Mouse (Mus musculus) forebrain, embryonic 15.5 days (tissue): Measurements from ENCODE around the gene C2cd3. TPM values are rescaled to one million over a fixed set of nuclear protein-coding genes. Genes with fewer than 3 reads are reported as not detected.
A peak's percentile ranks its signal among the peaks of the same experiment; 100 is the strongest.

Source experiments
- ATAC-seq: fragments of 200-750 bp; cut with Nextera tagmentation; replicated peaks from 2 replicates; pipeline ENCODE4 v1.8.0; 2017; ENCODE audit warnings: mild to moderate bottlenecking, moderate TSS enrichment, moderate library complexity
- H3K27ac ChIP-seq: fragments of 300-500 bp; sonication (generic); replicated peaks from 2 replicates; pipeline ENCODE4 v1.5.1; 2015; ENCODE audit warnings: mild to moderate bottlenecking, inconsistent platforms
- H3K27me3 ChIP-seq: fragments of 300-500 bp; sonication (generic); 2 replicates; pipeline ENCODE4 v1.6.1; 2015; ENCODE audit warnings: inconsistent platforms
- H3K36me3 ChIP-seq: fragments of 300-500 bp; sonication (generic); 2 replicates; pipeline ENCODE4 v1.6.1; 2015; ENCODE audit warnings: mild to moderate bottlenecking, inconsistent platforms
- H3K4me1 ChIP-seq: fragments of 300-500 bp; sonication (generic); 2 replicates; pipeline ENCODE4 v1.6.1; 2015; ENCODE audit warnings: inconsistent platforms
- H3K4me2 ChIP-seq: fragments of 300-500 bp; sonication (generic); replicated peaks from 2 replicates; pipeline ENCODE4 v1.6.1; 2015; ENCODE audit warnings: mild to moderate bottlenecking, inconsistent platforms
- H3K4me3 ChIP-seq: fragments of 300-500 bp; sonication (generic); 2 replicates; pipeline ENCODE4 v1.5.1; 2015; ENCODE audit warnings: mild to moderate bottlenecking, inconsistent platforms
- H3K9ac ChIP-seq: fragments of 300-500 bp; sonication (generic); replicated peaks from 2 replicates; pipeline ENCODE4 v1.6.1; 2015; ENCODE audit warnings: mild to moderate bottlenecking, inconsistent platforms
- H3K9me3 ChIP-seq: fragments of 300-500 bp; sonication (generic); 2 replicates; pipeline ENCODE4 v1.6.1; 2016; ENCODE audit warnings: inconsistent platforms
- WGBS: fragments of 180-500 bp; shearing (Covaris S2); methylation state at CpG from one replicate; pipeline ENCODE4 v1.1.7; 2015; ENCODE audit warnings: mixed read lengths; 5-methylcytosine and 5-hydroxymethylcytosine counted together
- polyA plus RNA-seq: library from polyadenylated mRNA; unstranded; fragments of >200 nt; fragmentation: Nextera tagmentation; extraction: Ambion mirVana; gene quantifications from 2 replicates; pipeline ENCODE4 v1.2.1, GENCODE M21; 2015

Gene C2cd3
- polyA plus RNA-seq, 1 experiment from 2014 or later = 28.8 TPM

- H3K4me2 ChIP-seq = peak overlapping the region; percentile 61
- no peak for ATAC-seq
- no peaks in the 10 kb centered on the region for H3K9me3 ChIP-seq
- peak overlapping the region; percentile 50 for H3K9ac ChIP-seq
- peak overlapping the region; percentile 86 for H3K4me3 ChIP-seq
- 8% methylated on average over 17 of the region's 17 CpGs for WGBS
- H3K27me3 ChIP-seq = no peaks in the 10 kb centered on the region
- H3K27ac ChIP-seq = peak overlapping the region; percentile 89
- H3K36me3 ChIP-seq = peaks cover 25% of the 10 kb centered on the region
- peaks cover 39% of the 10 kb centered on the region for H3K4me1 ChIP-seq
These were observed 483 bp downstream of the C2cd3 start for GRCm38 (mm10) chr7:100372452-100372980.

GRCm38 (mm10) chr7:100378257-100378656 is 6.2 kb downstream of the C2cd3 start:
- Histone ChIP-seq H3K27me3 (no peaks in the 10 kb centered on the region), H3K9ac (no peak overlapping the region), H3K36me3 (peaks cover 67% of the 10 kb centered on the region), H3K27ac (no peak overlapping the region), H3K4me1 (peaks cover 7% of the 10 kb centered on the region), H3K9me3 (no peaks in the 10 kb centered on the region), H3K4me3 (no peak overlapping the region), H3K4me2 (no peak overlapping the region)
- WGBS = 84% methylated on average over 2 of the region's 2 CpGs
- no peak for ATAC-seq

GRCm38 (mm10) chr7:100381161-100381560 is 9.1 kb downstream of the C2cd3 start:
- Histone ChIP-seq H3K9ac (no peak overlapping the region), H3K36me3 (peaks cover 58% of the 10 kb centered on the region), H3K4me3 (no peak overlapping the region), H3K9me3 (no peaks in the 10 kb centered on the region), H3K27ac (no peak overlapping the region), H3K4me2 (no peak overlapping the region), H3K4me1 (no peaks in the 10 kb centered on the region), H3K27me3 (no peaks in the 10 kb centered on the region)
- no peak for ATAC-seq

- 84% methylated on average over 2 of the region's 2 CpGs for WGBS
- no peak for ATAC-seq
- H3K36me3 ChIP-seq = peaks cover 45% of the 10 kb centered on the region
- no peaks in the 10 kb centered on the region for H3K9me3 ChIP-seq
- H3K27me3 ChIP-seq = no peaks in the 10 kb centered on the region
- no peak overlapping the region for H3K27ac ChIP-seq
- no peak overlapping the region for H3K4me3 ChIP-seq
- no peaks in the 10 kb centered on the region for H3K4me1 ChIP-seq
- H3K4me2 ChIP-seq = no peak overlapping the region
- no peak overlapping the region for H3K9ac ChIP-seq
These were observed 11.2 kb downstream of the C2cd3 start for GRCm38 (mm10) chr7:100383207-100383606.

GRCm38 (mm10) chr7:100388174-100388573 is 16.1 kb downstream of the C2cd3 start:
- no peak for ATAC-seq
- no peak overlapping the region for H3K4me3 ChIP-seq
- no peak overlapping the region for H3K9ac ChIP-seq
- no peak overlapping the region for H3K27ac ChIP-seq
- peaks cover 40% of the 10 kb centered on the region for H3K36me3 ChIP-seq
- H3K4me1 ChIP-seq = no peaks in the 10 kb centered on the region
- H3K4me2 ChIP-seq = no peak overlapping the region
- WGBS = 96% methylated on average over 2 of the region's 2 CpGs
- no peaks in the 10 kb centered on the region for H3K27me3 ChIP-seq
- no peaks in the 10 kb centered on the region for H3K9me3 ChIP-seq

- no peak for ATAC-seq
- WGBS = 91% methylated on average over 8 of the region's 8 CpGs
These were observed 18.1 kb downstream of the C2cd3 start for GRCm38 (mm10) chr7:100390166-100390565.

GRCm38 (mm10) chr7:100392265-100392664 is 20.2 kb downstream of the C2cd3 start:
- no peak for ATAC-seq
- Histone ChIP-seq H3K27me3 (no peaks in the 10 kb centered on the region), H3K9ac (no peak overlapping the region), H3K27ac (no peak overlapping the region), H3K4me2 (no peak overlapping the region), H3K4me3 (no peak overlapping the region), H3K4me1 (no peaks in the 10 kb centered on the region), H3K9me3 (no peaks in the 10 kb centered on the region), H3K36me3 (peaks cover 54% of the 10 kb centered on the region)
- WGBS = 77% methylated on average over 2 of the region's 2 CpGs

More at GRCm38 (mm10) chr7:100390166-100390565, 18.1 kb downstream of the C2cd3 start:
- Histone ChIP-seq H3K4me2 (no peak overlapping the region), H3K27me3 (no peaks in the 10 kb centered on the region), H3K27ac (no peak overlapping the region), H3K9me3 (no peaks in the 10 kb centered on the region), H3K36me3 (peaks cover 37% of the 10 kb centered on the region), H3K4me1 (no peaks in the 10 kb centered on the region), H3K4me3 (no peak overlapping the region), H3K9ac (no peak overlapping the region)

- WGBS = 54% methylated on average over 8 of the region's 8 CpGs
- ATAC-seq = no peak
- peaks cover 54% of the 10 kb centered on the region for H3K36me3 ChIP-seq
These were observed 27.3 kb downstream of the C2cd3 start for GRCm38 (mm10) chr7:100399231-100399913.

GRCm38 (mm10) chr7:100400899-100401539 is 29.0 kb downstream of the C2cd3 start:
- Histone ChIP-seq H3K9me3 (no peaks in the 10 kb centered on the region), H3K4me2 (no peak overlapping the region), H3K36me3 (peaks cover 52% of the 10 kb centered on the region), H3K27ac (no peak overlapping the region), H3K4me3 (no peak overlapping the region), H3K9ac (no peak overlapping the region), H3K4me1 (peaks cover 8% of the 10 kb centered on the region), H3K27me3 (no peaks in the 10 kb centered on the region)
- 72% methylated on average over 4 of the region's 4 CpGs for WGBS
- ATAC-seq = no peak

More at GRCm38 (mm10) chr7:100399231-100399913, 27.3 kb downstream of the C2cd3 start:
- Histone ChIP-seq H3K4me2 (no peak overlapping the region), H3K27me3 (no peaks in the 10 kb centered on the region), H3K27ac (no peak overlapping the region), H3K9me3 (no peaks in the 10 kb centered on the region), H3K4me3 (no peak overlapping the region), H3K4me1 (peaks cover 8% of the 10 kb centered on the region), H3K9ac (no peak overlapping the region)

GRCm38 (mm10) chr7:100402715-100403114 is 30.7 kb downstream of the C2cd3 start:
- Histone ChIP-seq H3K4me2 (no peak overlapping the region), H3K4me1 (peaks cover 8% of the 10 kb centered on the region), H3K4me3 (no peak overlapping the region), H3K9ac (no peak overlapping the region), H3K9me3 (no peaks in the 10 kb centered on the region), H3K27me3 (no peaks in the 10 kb centered on the region), H3K36me3 (peaks cover 55% of the 10 kb centered on the region), H3K27ac (peak overlapping the region; percentile 35)
- 22% methylated on average over 4 of the region's 4 CpGs for WGBS
- ATAC-seq = no peak; the same call in 1 of the 2 replicates

- Histone ChIP-seq H3K9ac (no peak overlapping the region), H3K9me3 (no peaks in the 10 kb centered on the region), H3K27me3 (no peaks in the 10 kb centered on the region), H3K4me3 (no peak overlapping the region), H3K4me1 (peaks cover 3% of the 10 kb centered on the region), H3K4me2 (no peak overlapping the region), H3K27ac (no peak overlapping the region), H3K36me3 (peaks cover 78% of the 10 kb centered on the region)
- ATAC-seq = no peak
- WGBS = 98% methylated on average over 5 of the region's 5 CpGs
These were observed 35.6 kb downstream of the C2cd3 start for GRCm38 (mm10) chr7:100407677-100408076.

GRCm38 (mm10) chr7:100408684-100409083 is 36.7 kb downstream of the C2cd3 start:
- Histone ChIP-seq H3K9me3 (no peaks in the 10 kb centered on the region), H3K4me1 (no peaks in the 10 kb centered on the region), H3K9ac (no peak overlapping the region), H3K4me3 (no peak overlapping the region), H3K27ac (no peak overlapping the region), H3K4me2 (no peak overlapping the region), H3K27me3 (no peaks in the 10 kb centered on the region), H3K36me3 (peaks cover 86% of the 10 kb centered on the region)
- 95% methylated on average over 4 of the region's 4 CpGs for WGBS
- no peak for ATAC-seq
